Mouse (Mus musculus): ENCODE results near the gene Fam172a.
A peak's percentile ranks its signal among the peaks of the same experiment; 100 is the strongest.

Gene Fam172a

DNA sequence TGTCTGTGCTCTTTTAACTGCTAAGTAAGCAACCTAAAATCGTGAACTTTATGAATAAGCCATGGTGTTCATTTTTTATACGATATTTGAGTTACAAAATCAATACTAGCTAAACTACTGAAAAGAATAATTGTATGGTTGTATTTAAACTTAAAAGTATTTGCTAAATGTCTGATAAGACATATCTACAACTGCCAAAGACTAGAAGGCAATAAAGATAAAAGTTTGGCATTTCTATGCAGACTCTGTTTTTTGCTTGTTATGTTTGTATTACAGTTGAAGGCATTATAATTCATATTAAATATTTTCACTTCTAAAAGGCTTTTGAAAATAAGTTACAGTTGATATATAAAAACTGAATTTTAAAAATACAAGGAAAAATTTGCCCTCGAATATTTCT, 274.4 kb downstream of the Fam172a start:
- DNase-seq (ENCODE audit: low spot score in 2 of 2) = no peak

DNA sequence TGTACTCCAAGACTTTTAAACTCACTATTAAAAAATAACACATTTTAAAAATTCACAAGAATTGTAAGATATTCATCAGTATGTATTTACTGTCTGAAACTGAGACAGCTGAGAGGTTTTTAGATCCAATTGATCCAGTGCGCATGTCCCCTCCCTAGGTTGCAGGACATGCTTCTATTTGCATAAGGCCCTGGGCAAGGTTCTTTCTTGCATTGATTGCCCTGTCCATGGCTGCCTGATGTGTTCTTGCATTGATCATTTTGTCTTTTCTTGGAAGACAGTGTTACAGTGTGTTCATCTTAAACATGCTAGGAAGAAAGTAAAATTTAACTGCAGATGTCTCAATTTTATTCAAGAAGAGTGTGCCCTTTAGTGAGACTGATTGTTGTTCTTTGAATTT, 275.3 kb downstream of the Fam172a start:
- DNase-seq (ENCODE audit: low spot score in 2 of 2) = no peak

DNA sequence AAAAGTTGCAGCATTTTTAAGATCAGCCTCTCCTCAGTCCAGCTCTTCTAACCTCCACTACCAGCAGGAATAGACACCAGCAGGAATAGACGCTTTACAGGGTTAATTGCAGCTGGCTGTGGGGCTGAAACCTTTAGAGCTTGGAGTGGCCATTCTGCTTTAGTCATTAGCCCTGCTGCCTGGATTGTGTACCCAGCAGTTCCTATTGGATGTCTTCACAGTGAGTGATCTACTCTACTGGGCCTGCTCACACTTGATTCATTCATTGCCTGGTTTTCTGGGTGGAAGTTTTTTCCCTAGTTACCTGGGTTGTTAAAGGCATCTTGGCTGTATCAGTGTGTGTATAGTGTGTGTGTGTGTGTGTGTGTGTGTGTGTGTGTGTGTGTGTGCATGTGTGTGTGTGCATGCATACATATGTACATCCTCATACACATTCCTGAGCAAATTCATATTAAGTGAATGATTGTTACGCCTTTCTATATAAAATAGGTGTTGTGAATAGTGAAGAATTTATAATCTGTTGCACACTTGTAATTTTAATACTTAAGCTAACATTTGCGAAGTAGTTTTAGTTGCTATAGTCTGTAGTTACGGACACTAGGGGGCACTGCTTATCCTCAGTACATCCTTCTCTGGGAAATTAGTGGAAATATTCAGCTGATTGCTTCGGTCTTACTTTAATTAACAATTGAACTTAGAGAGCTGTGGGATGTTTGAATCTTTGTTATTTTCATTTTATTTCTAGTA, 280.4 kb downstream of the Fam172a start:
- peak in 1 of 2 experiments; percentile 15 for DNase-seq (ENCODE audit: low spot score in 2 of 2)

DNA sequence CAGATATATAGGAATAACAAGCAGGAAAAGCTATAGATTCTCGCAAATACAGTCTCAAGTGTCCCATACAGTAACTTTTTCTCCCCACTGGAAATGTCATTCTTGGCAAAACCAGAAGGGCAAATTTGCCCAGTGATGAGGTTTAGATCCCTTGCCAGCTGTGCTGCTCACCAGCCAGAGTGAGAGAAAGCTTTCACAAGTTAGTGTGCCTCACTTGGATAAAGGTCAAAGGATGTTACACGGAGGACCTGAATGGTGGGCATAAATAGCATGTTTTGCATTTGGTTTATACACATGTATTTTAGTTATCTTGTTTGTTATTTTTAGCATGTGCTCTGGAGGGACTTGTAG, 281.0 kb downstream of the Fam172a start:
- DNase-seq (ENCODE audit: low spot score in 2 of 2) = no peak

DNA sequence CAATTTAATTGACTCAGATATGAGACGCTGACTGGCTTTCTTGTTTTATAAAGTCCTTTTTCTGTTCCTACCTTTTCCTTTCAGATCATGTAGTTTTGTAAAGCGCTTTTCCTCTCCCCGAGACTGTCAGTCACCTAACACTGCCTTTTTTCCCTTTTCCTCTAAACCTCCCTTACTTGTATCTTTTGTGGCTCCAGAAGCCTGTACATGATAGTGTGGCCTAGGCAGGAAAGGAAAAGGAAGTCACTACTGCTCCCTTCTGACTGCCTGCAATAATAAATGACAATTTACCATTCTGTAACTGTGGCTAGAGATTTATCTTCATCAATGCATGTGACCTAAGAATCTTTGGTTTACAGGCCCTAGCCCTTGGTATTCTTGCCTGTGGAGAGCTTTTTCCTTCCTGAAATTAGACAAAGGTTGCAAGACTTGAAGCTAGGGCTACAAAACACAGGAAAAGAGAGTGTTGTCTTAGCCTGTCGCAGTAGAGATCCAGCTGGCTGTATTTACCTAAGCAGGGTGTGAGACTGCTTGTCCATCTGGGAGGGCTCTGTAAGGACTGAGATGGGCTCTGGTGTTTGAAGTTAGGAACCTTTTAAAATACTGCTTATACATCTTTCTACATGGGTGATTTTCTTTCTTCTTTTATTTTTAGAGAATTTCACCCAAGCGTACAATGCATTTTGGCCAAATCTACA, 289.5 kb downstream of the Fam172a start:
- no peak for DNase-seq (ENCODE audit: low spot score in 2 of 2)

DNA sequence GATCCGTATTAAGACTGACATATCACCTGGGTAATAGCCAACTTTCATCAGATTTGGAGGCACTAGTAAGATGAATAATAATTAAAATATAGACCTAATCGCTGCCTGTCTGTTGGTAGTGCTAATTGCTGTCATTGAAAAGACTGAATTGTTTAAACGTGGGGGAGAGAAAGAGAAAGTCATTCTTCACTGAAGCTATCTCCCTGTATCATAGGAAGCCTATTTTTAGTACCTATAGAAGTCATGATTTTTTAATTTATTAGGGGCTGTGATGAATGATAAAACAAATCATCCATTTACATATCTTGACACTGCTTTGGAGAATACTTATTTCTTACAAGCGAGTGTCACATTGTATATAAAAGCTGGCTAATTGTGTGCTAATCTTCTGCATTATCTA, 302.8 kb downstream of the Fam172a start:
- DNase-seq (ENCODE audit: low spot score in 2 of 2) = no peak

DNA sequence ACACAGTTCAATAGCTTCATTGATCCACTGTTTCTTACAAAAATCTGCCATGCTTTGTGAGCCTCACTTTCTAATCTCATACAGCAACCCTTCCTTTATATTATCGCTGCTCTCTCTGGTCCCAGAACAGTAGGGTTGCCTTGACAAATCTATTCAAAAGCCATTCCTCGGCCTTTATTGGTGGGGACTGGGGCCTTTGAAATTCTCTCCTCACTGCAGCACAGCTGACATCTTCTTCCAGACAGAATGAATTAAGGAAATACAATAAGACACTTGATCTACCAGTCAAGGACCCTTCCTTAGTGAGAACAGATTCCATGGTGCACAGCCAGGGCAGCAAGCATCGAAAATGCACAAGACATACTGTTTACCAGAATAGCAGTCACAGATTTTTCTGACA, 303.5 kb downstream of the Fam172a start:
- DNase-seq (ENCODE audit: low spot score in 2 of 2) = no peak

DNA sequence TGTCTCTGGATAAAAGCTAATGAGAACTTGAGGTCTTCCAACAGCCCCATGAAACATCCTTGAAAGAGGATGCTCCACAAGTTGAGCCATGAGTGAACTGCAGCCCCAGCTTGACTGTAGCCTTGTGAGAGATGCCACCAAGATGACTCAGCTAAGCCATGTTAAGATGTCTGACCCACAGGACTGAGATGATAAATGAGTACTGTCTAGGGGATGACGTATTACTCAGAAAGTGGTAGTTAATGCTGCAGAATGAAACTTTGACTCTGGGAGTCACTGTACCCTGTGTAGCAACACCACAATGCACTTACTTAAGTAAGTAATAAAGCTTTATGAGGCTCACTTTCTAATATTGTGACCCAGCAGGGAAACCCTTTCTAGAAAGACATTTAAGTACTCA, 308.3 kb downstream of the Fam172a start:
- no peak for DNase-seq (ENCODE audit: low spot score in 2 of 2)

DNA sequence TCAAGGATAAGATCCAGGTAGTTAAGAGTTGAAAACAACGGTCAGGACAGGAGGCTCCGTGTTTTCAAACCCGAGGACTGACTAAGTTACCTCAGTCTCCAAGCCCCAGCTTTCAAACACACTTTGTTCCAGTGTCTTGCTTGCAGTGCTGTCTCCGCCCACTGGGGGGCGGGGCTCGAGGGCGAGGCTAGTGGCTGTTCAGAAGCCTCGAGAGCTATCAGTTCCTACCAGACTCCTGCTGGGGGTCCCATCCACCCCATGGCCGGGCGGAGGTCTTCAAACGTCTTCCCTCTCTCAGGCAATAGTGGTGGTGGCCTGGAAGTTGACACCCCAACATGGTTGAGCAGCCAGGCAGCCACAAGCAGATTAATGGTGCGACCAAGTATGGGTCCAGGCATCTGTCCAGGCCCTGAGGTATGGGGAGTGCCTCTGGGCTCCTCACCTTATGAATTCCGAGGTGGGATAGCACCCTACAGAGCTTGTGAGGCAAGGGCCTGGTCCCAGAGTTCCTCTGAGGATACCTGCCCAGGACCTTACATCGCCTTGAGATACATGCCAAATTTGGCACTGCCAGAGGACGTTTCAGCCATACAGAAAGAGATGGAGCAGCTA, 323.0 kb downstream of the Fam172a start, which contains the start of gene Pou5f2:
Gene Pou5f2, plus strand, starts transcription at position 220 of the 612 bp plus-strand sequence.
- DNase-seq (ENCODE audit: low spot score in 2 of 2) = no peak

DNA sequence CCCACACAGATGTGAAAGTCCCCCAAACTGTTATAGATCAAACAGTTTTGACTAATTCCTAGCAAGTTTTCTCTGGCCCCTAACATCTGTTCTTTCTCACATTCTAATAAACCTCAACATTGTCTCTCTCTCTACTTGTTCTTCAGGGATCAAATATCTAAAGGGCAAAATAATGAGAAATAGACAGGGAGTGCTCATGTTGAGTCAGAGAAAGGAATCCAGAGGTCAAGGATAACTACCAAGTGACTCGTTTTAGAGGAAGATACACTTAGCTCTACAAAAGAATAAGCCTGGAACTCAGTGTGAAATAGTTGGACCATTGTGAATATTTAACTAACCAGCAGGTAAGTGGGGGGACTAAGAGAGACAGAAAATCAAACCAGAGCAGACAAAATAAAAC, 331.0 kb downstream of the Fam172a start:
- DNase-seq (ENCODE audit: low spot score in 2 of 2) = no peak

DNA sequence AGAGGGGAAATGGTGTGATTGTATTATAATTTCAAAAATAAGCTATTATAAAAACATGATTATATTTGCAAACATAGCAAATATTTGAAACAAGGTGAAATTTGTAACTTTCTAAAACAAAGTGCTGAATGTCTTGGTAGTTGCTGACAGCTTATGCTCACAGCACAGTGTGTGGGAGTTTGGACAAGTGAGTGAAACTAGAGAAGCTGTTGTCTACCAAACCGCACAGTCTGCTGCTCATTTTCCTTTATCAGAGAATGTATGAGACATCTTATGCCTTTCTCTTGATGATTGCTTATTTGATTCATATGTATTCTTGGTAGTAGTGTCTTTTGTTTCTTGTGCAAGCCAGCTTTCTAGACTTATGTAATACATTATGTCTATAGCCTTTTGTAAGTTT, 335.4 kb downstream of the Fam172a start:
- DNase-seq (ENCODE audit: low spot score in 2 of 2) = no peak

DNA sequence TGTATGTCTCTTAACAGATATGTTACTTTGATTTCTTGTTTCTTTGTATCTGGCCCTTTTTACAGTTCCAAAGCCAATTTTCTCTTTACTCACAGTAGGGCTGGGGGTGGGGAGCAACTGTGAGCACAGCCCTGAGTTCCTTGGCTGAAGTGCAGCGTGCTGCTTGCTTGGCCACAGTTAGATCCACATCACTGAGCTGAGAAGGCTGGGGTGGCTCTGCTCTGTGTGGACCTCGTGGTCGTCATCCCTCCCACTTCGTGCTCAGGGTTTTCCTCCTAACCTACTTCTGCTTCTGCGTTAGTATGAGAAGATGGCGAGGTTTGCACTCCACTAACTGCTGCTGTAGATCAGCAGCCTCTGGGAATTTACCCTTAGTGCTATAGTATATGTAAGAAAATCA, 341.4 kb downstream of the Fam172a start:
- no peak for DNase-seq (ENCODE audit: low spot score in 2 of 2)

DNA sequence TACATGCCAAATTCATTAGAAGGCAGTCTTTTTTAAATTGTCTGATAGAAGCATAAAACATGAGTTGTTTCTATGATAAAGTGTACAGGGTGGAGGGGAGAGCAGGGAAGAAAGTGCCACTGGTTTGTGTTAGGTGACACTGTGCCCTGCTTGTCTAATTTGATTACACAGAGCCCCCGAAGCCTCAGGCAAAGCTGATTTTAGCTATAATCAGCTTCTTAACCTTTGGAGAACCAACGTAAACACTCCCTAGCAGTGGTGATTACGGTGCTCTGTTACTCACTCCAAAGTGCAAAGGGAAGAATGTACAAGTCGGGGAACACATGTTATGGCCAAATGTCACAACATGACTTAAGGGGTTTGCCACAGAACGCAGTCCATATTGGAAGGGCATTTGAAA, 343.3 kb downstream of the Fam172a start:
- DNase-seq (ENCODE audit: low spot score in 2 of 2) = no peak

DNA sequence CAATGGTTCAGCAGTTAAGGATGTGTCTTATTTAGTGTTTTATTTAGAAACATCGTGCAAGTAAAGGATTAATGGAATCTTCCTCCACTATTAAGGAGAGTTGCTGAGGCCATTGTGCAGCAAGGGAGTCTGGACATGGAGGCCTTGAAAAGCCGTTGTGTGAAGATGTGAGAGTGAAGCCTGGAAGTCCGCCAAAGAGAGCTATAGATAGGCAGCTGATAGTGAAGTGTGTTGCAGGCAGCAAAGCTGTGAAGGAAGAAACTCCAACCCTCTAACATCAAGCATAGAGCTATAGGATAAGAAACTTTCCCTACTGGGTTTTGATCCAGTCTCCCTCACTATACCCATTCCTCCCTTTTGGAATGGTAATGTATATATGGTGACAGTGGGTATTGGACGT, 385.9 kb downstream of the Fam172a start:
- no peak for DNase-seq (ENCODE audit: low spot score in 2 of 2)

DNA sequence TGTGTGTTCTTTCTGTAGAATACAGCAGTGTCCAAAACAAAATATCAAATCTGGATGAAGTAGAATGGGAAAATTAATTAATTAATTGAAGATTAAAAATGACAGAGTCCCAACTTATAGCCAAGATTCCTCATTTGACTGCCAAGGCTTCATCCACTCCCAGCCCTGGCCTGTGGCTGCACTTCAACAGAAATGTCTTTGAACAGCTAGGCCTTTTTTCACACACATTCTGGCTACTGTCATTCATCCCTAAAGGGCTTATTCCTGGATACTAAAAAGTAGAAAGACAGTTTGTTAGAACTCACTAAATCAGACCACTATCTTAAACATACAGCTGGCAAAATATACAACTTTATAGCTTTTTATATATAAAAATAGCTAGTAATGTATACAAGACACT, 388.9 kb downstream of the Fam172a start:
- no peak for DNase-seq (ENCODE audit: low spot score in 2 of 2)

DNA sequence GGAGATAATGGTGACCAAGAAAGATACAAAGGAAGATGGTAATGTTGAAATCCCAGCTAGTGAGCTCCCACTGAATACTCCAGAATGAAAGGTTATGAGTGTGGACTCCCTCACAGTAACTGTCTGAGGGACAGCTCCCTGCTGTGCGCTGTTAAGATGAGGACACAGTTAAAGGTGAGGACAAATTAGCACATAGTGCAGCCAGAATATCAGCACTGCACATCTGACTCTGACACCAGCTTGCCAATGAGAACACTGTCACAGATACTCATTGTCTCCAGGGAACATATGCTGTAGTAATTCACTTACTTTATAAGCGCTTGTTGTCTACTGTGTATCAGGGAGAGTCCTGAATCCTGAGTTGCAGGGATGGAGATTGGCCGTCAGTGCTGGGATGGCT, 390.1 kb downstream of the Fam172a start:
- no peak for DNase-seq (ENCODE audit: low spot score in 2 of 2)

DNA sequence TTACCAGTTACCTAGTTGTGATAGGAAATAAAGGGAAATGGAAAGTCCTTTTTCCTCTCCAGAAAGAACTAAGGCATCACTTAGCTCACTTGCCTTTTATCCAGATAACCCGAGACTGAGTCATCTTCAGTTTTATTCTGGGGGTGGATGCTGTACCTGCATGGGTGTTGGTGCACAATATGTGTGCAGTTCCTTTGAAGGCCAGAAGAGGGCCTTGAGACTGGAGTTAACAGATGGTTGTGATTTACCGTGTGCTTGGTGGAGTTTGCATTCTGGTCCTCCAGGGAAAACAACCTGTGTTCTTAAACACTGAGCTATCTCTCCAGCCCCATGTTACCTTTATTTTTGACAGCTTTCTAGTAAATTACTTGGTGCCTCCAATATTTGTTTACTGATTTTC, 392.5 kb downstream of the Fam172a start:
- DNase-seq (ENCODE audit: low spot score in 2 of 2) = no peak

DNA sequence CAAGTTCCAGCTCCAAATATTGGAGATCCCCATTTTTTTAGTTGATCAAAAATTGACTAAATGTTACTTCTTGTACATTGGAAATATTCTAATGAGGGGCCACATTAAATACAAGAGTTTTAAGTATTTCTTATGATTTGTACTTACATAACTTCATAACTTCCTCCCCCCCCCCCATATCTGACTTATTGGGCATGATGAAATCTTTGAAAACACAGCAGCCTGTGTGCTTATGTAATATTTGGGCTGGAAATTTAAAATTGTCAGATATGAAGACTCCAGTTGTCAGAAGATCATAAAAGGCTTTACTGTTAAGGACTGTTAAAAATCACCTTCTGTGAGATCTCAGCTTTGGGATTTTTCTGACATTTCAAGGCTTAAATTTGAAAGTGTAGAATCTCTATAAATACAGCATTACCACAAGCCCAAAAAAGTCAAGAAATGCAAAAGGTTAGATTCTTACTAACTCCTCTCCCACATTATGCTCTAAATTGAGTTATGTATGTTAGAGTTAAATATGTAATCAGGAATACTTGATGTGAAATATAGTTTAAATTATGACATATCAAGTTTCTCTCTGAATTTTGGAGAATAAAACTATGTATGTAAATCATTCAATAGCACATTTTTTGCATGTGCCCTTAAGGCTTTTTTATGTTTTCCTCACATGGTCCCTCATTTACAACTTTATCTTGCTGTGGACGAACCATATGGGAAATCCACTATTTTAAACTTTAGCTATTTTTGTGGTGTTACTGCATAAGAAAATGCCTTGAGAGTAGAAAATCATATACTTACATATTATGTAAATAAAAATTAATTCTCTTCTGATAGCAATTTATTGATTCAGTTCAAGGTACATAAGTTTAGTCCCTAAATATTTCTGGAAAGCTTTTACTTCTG, 393.5 kb downstream of the Fam172a start:
- no peak for DNase-seq (ENCODE audit: low spot score in 2 of 2)

DNA sequence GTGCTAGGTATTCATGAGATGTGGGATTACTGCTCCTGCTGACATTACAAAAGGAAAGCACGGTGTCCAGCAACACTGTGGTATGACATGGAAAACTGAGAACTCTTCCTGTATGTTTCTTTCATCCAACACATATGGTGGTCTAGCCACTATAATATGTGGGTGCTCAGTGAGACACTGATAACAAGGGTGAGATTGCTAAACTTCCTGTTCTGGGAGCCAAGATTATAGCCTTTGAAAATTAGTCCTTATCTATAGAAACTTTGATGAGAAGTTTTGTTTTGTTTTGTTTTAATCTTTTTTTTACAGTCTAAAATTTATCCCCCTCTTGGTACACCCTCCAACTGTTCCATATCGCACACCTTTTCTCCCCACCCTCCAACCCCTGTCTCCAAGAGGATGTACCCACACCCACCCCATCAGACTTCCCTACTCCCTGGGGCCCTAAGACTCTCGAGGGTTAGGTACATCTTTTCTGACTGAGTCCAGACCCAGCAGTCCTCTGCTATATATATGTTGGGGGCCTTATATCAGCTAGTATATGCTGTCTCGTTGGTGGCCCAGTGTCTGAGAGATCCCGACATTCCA, 397.1 kb downstream of the Fam172a start:
- no peak for DNase-seq (ENCODE audit: low spot score in 2 of 2)

DNA sequence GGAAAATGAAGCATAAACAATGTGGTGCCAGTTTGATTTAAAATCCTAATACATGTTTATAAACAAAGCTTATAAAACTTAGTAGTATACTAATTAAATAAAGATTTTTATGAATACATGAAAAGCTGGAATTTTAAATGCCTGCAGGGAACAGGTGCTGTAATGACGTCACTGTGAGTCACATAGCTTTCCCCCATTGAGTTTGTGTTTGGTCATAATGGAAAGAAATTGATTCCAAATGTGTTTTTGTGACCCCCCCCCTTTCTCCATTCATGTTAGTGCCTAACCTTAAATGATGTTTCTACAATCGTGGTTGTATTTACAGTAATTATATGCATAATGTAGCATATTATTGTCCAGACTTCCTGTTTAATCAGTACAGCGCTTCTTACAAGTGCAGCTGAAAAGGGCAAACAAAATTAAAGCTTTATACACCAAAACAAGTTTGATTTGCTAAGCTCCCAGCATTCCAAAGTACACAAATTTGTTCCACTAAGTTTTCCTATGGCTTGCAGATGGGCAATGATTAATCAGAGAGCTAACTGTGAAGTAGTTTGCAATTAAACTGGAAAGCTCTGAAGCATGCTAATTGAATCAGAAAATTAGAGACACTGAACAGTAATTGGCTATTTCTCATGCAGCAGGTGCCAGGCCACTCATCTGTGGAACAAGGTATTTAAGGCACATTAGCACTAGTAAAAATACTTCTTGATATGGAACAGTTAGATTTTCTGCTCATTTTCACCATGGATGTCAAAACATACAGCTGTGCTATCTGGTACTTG, 398.1 kb downstream of the Fam172a start:
- no peak for DNase-seq (ENCODE audit: low spot score in 2 of 2)

DNA sequence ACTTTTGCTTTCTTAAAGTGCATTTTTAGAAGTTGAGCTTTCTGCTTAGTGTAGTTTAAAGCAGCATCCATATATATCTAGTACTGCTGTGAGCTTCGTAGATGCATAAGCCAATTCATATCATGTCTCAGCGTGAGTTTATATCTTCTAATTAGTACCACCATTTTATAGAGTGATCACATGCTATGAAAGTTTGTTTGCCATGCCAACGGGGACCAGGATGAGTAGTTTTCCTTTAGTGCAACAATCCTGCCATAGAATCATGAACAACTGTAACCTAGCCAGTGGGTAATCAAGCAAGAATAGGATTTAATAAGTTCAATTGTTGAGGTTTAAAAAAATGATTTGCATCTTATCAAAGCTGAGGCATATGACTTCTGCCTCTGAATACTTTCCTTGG, 398.8 kb downstream of the Fam172a start:
- no peak for DNase-seq (ENCODE audit: low spot score in 2 of 2)

All from frontal cortex, postnatal 14 days (tissue).